Mouse (Mus musculus) forebrain, postnatal 0 days (tissue): ENCODE measurements at regions not wholly inside any gene's neighbourhood (a gene's known extent, or its start where the extent isn't known, plus 50 kb on each side); places are given as distances from the start of the nearest gene placed in this dataset.

ENCODE experiments used
- ATAC-seq: fragments of 200-750 bp; cut with Nextera tagmentation; 2 replicates; pipeline ENCODE4 v1.8.0; 2017; ENCODE audit warnings: mild to moderate bottlenecking, moderate library complexity
- DNase-seq: peaks from one replicate; pipeline ENCODE4 v3.0.0-alpha.2; 2015
- H3K27ac ChIP-seq: fragments of 300-500 bp; sonication (generic); 2 replicates; pipeline ENCODE4 v1.5.1; 2014; ENCODE audit warnings: low read depth, mild to moderate bottlenecking, antibody characterized with exemption, low read length, moderate library complexity, mixed read lengths
- H3K27me3 ChIP-seq: fragments of 300-500 bp; sonication (generic); 2 replicates; pipeline ENCODE4 v1.6.1; 2014; ENCODE audit warnings: mild to moderate bottlenecking, low read length, mixed read lengths; ENCODE audit not compliant: insufficient read depth
- H3K36me3 ChIP-seq: fragments of 300-500 bp; sonication (generic); 2 replicates; pipeline ENCODE4 v1.6.1; 2014; ENCODE audit warnings: mild to moderate bottlenecking, moderate library complexity; ENCODE audit not compliant: insufficient read depth
- H3K4me1 ChIP-seq: fragments of 300-500 bp; sonication (generic); 2 replicates; pipeline ENCODE4 v1.6.1; 2014; ENCODE audit warnings: antibody characterized with exemption; ENCODE audit not compliant: insufficient read depth
- H3K4me2 ChIP-seq: fragments of 300-500 bp; sonication (generic); 2 replicates; pipeline ENCODE4 v1.6.1; 2014; ENCODE audit warnings: low read depth, mild to moderate bottlenecking, moderate library complexity
- H3K4me3 ChIP-seq: fragments of 300-500 bp; sonication (generic); 2 replicates; pipeline ENCODE4 v1.5.1; 2014; ENCODE audit warnings: low read depth, low read length, mixed read lengths
- H3K9ac ChIP-seq: fragments of 300-500 bp; sonication (generic); 2 replicates; pipeline ENCODE4 v1.6.1; 2014; ENCODE audit warnings: mild to moderate bottlenecking
- H3K9me3 ChIP-seq: fragments of 300-500 bp; sonication (generic); 2 replicates; pipeline ENCODE4 v1.6.1; 2016; ENCODE audit warnings: low read length
- CTCF ChIP-seq: sonication (generic); IDR thresholded peaks from 2 replicates; pipeline ENCODE4 v1.5.1; 2016; ENCODE audit warnings: antibody characterized with exemption, control low read depth, low read depth
- WGBS: fragments of 180-500 bp; shearing (Covaris S2); extraction: QIAGEN DNeasy Blood & Tissue Kit; methylation state at CpG from one replicate; pipeline ENCODE4 v1.1.7; 2014; 5-methylcytosine and 5-hydroxymethylcytosine counted together

GRCm38 (mm10) chr16:12768161-12768895, 341.2 kb upstream of the Ercc4 start:
- ATAC-seq (no peak), DNase-seq (no peak)
- Histone ChIP-seq H3K4me2 (no peak overlapping the region), H3K27me3 (no peaks in the 10 kb centered on the region), H3K36me3 (no peaks in the 10 kb centered on the region), H3K9me3 (no peaks in the 10 kb centered on the region), H3K9ac (no peak overlapping the region), H3K4me1 (no peaks in the 10 kb centered on the region), H3K4me3 (no peak overlapping the region), H3K27ac (no peak overlapping the region)
- WGBS: 83% methylated on average over 2 of the region's 2 CpGs
- TF ChIP-seq CTCF: no peak

- WGBS: 57% methylated on average over 5 of the region's 5 CpGs
Observed at GRCm38 (mm10) chr16:12770482-12770881, 339.0 kb upstream of the Ercc4 start.

GRCm38 (mm10) chr16:12772535-12772934, 336.9 kb upstream of the Ercc4 start:
- TF ChIP-seq CTCF: no peak
- Histone ChIP-seq H3K27me3 (no peaks in the 10 kb centered on the region), H3K9me3 (no peaks in the 10 kb centered on the region), H3K4me1 (no peaks in the 10 kb centered on the region), H3K36me3 (no peaks in the 10 kb centered on the region), H3K27ac (no peak overlapping the region), H3K4me2 (no peak overlapping the region), H3K4me3 (no peak overlapping the region), H3K9ac (no peak overlapping the region)
- ATAC-seq: no peak
- whole genome bisulfite sequencing: 86% methylated on average over 5 of the region's 5 CpGs
- no peak for DNase-seq

More at GRCm38 (mm10) chr16:12770482-12770881, 339.0 kb upstream of the Ercc4 start:
- Histone ChIP-seq H3K9me3 (no peaks in the 10 kb centered on the region), H3K4me3 (no peak overlapping the region), H3K4me2 (no peak overlapping the region), H3K27me3 (no peaks in the 10 kb centered on the region), H3K36me3 (no peaks in the 10 kb centered on the region), H3K4me1 (no peaks in the 10 kb centered on the region), H3K9ac (no peak overlapping the region), H3K27ac (no peak overlapping the region)
- peak; percentile 22; the same call in 1 of the 2 replicates for TF ChIP-seq CTCF
- ATAC-seq (peak; percentile 89), DNase-seq (peak; percentile 50)

- ATAC-seq: no peak
- Histone ChIP-seq H3K27ac (no peak overlapping the region), H3K4me2 (no peak overlapping the region), H3K4me1 (no peaks in the 10 kb centered on the region), H3K36me3 (no peaks in the 10 kb centered on the region), H3K27me3 (no peaks in the 10 kb centered on the region), H3K9ac (no peak overlapping the region), H3K9me3 (no peaks in the 10 kb centered on the region), H3K4me3 (no peak overlapping the region)
- TF ChIP-seq CTCF: no peak
- 47% methylated on average over 2 of the region's 2 CpGs for WGBS
- DNase-seq: no peak
Observed at GRCm38 (mm10) chr16:12775876-12776275, 333.6 kb upstream of the Ercc4 start.

GRCm38 (mm10) chr16:12779079-12779478, 330.4 kb upstream of the Ercc4 start:
- TF ChIP-seq CTCF: no peak
- WGBS: 67% methylated on average over 3 of the region's 3 CpGs

GRCm38 (mm10) chr16:12780635-12781034, 328.8 kb upstream of the Ercc4 start:
- Histone ChIP-seq H3K4me2 (no peak overlapping the region), H3K4me1 (no peaks in the 10 kb centered on the region), H3K9ac (no peak overlapping the region), H3K4me3 (no peak overlapping the region), H3K27me3 (no peaks in the 10 kb centered on the region), H3K27ac (no peak overlapping the region), H3K9me3 (no peaks in the 10 kb centered on the region), H3K36me3 (no peaks in the 10 kb centered on the region)
- DNase-seq (no peak), ATAC-seq (no peak)
- no peak for TF ChIP-seq CTCF
- WGBS: 84% methylated on average over 3 of the region's 3 CpGs

More at GRCm38 (mm10) chr16:12779079-12779478, 330.4 kb upstream of the Ercc4 start:
- Histone ChIP-seq H3K9me3 (no peaks in the 10 kb centered on the region), H3K27me3 (no peaks in the 10 kb centered on the region), H3K4me2 (no peak overlapping the region), H3K4me3 (no peak overlapping the region), H3K27ac (no peak overlapping the region), H3K36me3 (no peaks in the 10 kb centered on the region), H3K4me1 (no peaks in the 10 kb centered on the region), H3K9ac (no peak overlapping the region)
- DNase-seq (no peak), ATAC-seq (no peak)

GRCm38 (mm10) chr16:12785828-12786227, 323.7 kb upstream of the Ercc4 start:
- TF ChIP-seq CTCF: no peak
- Histone ChIP-seq H3K27me3 (no peaks in the 10 kb centered on the region), H3K4me2 (no peak overlapping the region), H3K9me3 (no peaks in the 10 kb centered on the region), H3K27ac (no peak overlapping the region), H3K4me3 (no peak overlapping the region), H3K4me1 (no peaks in the 10 kb centered on the region), H3K9ac (no peak overlapping the region), H3K36me3 (no peaks in the 10 kb centered on the region)
- 33% methylated on average over 1 of the region's 1 CpGs for WGBS
- ATAC-seq (no peak), DNase-seq (no peak)
